Mouse (Mus musculus): ENCODE measurements around the gene Stbd1. TPM values are rescaled to one million over a fixed set of nuclear protein-coding genes. Genes with fewer than 3 reads are reported as not detected.
A peak's percentile ranks its signal among the peaks of the same experiment; 100 is the strongest.

Gene Stbd1
- 7.6 TPM in 2 replicates for polyA plus RNA-seq (2014; fragmentation: Nextera tagmentation; extraction: Ambion mirVana)

DNA sequence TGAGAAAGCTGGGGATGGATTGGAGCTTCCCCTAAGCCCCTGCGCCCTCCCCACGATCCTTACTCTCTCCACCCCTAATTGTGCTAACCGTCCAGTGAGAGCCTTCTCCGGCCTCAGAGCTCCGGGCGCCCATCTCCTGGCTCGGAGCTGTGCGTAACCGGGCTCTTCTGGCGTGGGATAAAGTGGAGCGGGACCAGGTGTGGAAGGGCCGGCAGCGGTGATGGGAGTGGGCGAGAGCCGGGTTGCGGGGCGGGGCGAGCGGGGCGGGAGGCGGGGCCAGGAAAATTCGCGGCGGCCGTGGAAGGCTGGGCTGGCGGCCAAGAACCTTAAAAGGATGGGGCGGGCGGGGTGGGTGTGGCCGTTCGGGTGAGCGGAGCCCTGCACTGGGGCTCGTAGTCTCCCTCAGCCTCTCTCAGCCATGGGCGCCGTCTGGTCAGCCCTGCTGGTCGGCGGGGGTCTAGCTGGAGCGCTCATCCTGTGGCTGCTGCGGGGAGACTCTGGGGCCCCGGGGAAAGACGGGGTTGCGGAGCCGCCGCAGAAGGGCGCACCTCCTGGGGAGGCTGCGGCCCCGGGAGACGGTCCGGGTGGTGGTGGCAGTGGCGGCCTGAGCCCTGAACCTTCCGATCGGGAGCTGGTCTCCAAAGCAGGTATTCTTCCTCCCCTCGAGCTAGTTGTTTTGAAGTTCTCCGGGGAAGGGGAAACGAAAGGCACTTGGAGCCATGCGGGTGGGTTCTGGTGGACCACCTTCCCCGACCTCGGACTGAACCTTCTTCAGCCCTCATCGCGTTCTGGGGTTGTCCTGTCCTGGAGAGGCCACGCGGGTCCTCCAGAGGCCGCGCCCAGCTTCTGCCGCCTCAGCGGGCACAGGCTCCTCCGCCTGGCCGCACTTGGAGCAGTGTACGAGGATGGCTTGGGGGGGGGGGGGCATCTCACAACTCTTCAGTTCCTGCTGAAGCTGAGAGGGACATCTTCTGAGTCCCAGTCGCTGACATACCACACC lies at the start of gene Stbd1:
Gene Stbd1 (plus strand): TSS at position 351 of the 1,000 bp plus-strand sequence.
- peak; percentile 86 for DNase-seq (ENCODE audit: low spot score)
- Histone ChIP-seq H3K9ac (ENCODE audit: low read length) (peak within 1 kb of the TSS; percentile 63), H3K4me1 (ENCODE audit: control insufficient read depth, insufficient read depth, low read length) (no peaks in the 10 kb centered on the region), H3K9me3 (ENCODE audit: control insufficient read depth, low read length) (no peaks in the 10 kb centered on the region), H3K27ac (replicated peaks; ENCODE audit: low read depth, low read length) (no peak within 1 kb of the TSS), H3K36me3 (ENCODE audit: control insufficient read depth, insufficient read depth, low read length) (no peaks in the 10 kb centered on the region), H3K4me2 (ENCODE audit: low read depth, severe bottlenecking) (peak within 1 kb of the TSS; percentile 89), H3K27me3 (ENCODE audit: control insufficient read depth, insufficient read depth, low read length) (no peaks in the 10 kb centered on the region), H3K4me3 (ENCODE audit: low read depth, low read length) (peak within 1 kb of the TSS; percentile 64)
- ATAC-seq (ENCODE audit: insufficient number of reproducible peaks, low FRiP score, low TSS enrichment, low read depth) = peak; percentile 91
- WGBS = under 1% methylated on average over 63 of the region's 69 CpGs

DNA sequence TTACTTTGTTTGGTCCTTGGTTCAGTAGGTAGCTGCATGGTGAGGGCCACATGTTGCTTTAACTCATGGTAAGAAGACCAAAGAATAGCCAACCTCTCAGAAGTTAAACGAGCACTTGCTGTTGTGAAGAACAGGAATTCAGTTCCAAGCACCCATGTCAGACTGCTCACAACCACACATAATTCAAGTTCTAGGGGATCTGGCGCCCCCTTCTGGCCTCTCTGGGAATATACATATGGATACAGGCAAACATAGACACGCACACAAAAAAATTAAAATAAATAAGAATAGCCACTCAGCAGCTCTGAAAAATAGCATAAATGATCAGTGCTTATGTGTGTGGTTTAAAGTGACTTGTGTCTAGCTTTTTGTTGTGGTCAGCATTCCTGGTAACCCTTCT lies 48.9 kb upstream of the Stbd1 start:
- H3K9me3 ChIP-seq (ENCODE audit: control insufficient read depth, low read length) = no peaks in the 10 kb centered on the region
- WGBS = 72% methylated on average over 3 of the region's 3 CpGs
- no peaks in the 10 kb centered on the region for H3K27me3 ChIP-seq (ENCODE audit: control insufficient read depth, insufficient read depth, low read length)
- H3K4me3 ChIP-seq (ENCODE audit: low read depth, low read length) = no peak overlapping the region
- ATAC-seq (ENCODE audit: insufficient number of reproducible peaks, low FRiP score, low TSS enrichment, low read depth) (no peak), DNase-seq (ENCODE audit: low spot score) (no peak)
- H3K27ac ChIP-seq (replicated peaks; ENCODE audit: low read depth, low read length) = no peak overlapping the region
- no peak overlapping the region for H3K9ac ChIP-seq (ENCODE audit: low read length)
- H3K4me1 ChIP-seq (ENCODE audit: control insufficient read depth, insufficient read depth, low read length) = no peaks in the 10 kb centered on the region
- H3K36me3 ChIP-seq (ENCODE audit: control insufficient read depth, insufficient read depth, low read length) = no peaks in the 10 kb centered on the region
- no peak overlapping the region for H3K4me2 ChIP-seq (ENCODE audit: low read depth, severe bottlenecking)

DNA sequence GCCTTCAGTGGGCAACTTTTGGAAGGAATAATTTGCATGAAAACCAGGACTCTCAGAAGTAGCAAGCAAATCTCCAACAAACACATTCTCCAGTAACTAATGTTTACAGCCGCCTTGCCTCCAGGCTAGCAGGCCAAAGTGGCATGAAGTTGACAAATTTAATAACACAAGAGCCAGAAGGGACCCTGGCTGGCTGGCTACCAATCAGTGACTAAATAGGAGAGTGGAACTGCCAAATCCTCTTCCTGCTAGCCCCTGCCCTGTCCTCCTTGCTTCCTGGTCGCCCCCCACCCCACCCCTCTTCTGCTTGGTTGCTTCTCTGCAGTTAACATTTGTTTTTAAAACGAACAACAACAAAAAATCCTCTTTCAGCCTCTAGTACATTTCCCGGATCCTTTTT lies 48.4 kb upstream of the Stbd1 start:
- no peak overlapping the region for H3K4me2 ChIP-seq (ENCODE audit: low read depth, severe bottlenecking)
- H3K9ac ChIP-seq (ENCODE audit: low read length) = no peak overlapping the region
- H3K4me1 ChIP-seq (ENCODE audit: control insufficient read depth, insufficient read depth, low read length) = no peaks in the 10 kb centered on the region
- H3K27ac ChIP-seq (replicated peaks; ENCODE audit: low read depth, low read length) = no peak overlapping the region
- no peaks in the 10 kb centered on the region for H3K27me3 ChIP-seq (ENCODE audit: control insufficient read depth, insufficient read depth, low read length)
- no peaks in the 10 kb centered on the region for H3K36me3 ChIP-seq (ENCODE audit: control insufficient read depth, insufficient read depth, low read length)
- ATAC-seq (ENCODE audit: insufficient number of reproducible peaks, low FRiP score, low TSS enrichment, low read depth) (no peak), DNase-seq (ENCODE audit: low spot score) (no peak)
- H3K9me3 ChIP-seq (ENCODE audit: control insufficient read depth, low read length) = no peaks in the 10 kb centered on the region
- 85% methylated on average over 4 of the region's 4 CpGs for WGBS
- no peak overlapping the region for H3K4me3 ChIP-seq (ENCODE audit: low read depth, low read length)

- DNase-seq (ENCODE audit: low spot score) (no peak), ATAC-seq (ENCODE audit: insufficient number of reproducible peaks, low FRiP score, low TSS enrichment, low read depth) (no peak)
- H3K4me1 ChIP-seq (ENCODE audit: control insufficient read depth, insufficient read depth, low read length) = no peaks in the 10 kb centered on the region
- H3K9ac ChIP-seq (ENCODE audit: low read length) = no peak within 1 kb of the TSS
- H3K36me3 ChIP-seq (ENCODE audit: control insufficient read depth, insufficient read depth, low read length) = no peaks in the 10 kb centered on the region
- no peaks in the 10 kb centered on the region for H3K9me3 ChIP-seq (ENCODE audit: control insufficient read depth, low read length)
- no peak within 1 kb of the TSS for H3K4me2 ChIP-seq (ENCODE audit: low read depth, severe bottlenecking)
- no peak within 1 kb of the TSS for H3K27ac ChIP-seq (replicated peaks; ENCODE audit: low read depth, low read length)
- no peaks in the 10 kb centered on the region for H3K27me3 ChIP-seq (ENCODE audit: control insufficient read depth, insufficient read depth, low read length)
- WGBS = 76% methylated on average over 16 of the region's 16 CpGs
- no peak within 1 kb of the TSS for H3K4me3 ChIP-seq (ENCODE audit: low read depth, low read length)
Observed at GRCm38 (mm10) chr5:92554891-92555511, 47.8 kb upstream of the Stbd1 start, which contains the start of gene Fam47e. Gene Fam47e, plus strand, starts transcription at chr5:92555069.

DNA sequence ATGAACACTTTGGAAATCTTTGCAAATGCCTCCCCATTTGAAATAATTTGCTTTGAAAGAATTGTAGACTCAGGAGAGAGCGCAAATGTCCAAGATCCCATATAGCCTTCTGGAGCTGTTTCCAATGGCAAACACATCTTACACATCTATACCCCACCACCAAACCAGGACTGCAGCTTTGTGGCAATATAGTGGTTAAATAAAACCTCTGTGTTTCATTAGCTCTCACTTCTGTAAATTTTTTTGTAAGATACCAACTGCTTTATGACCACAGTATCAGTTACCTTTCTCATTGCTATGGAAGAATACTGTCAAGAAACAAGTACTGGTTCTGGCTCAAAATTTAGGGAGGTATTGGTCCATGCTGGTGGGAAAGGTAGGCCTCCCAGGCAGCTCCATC lies 46.9 kb upstream of the Stbd1 start:
- ATAC-seq (ENCODE audit: insufficient number of reproducible peaks, low FRiP score, low TSS enrichment, low read depth) = no peak
- Histone ChIP-seq H3K4me2 (ENCODE audit: low read depth, severe bottlenecking) (no peak overlapping the region), H3K9ac (ENCODE audit: low read length) (no peak overlapping the region), H3K36me3 (ENCODE audit: control insufficient read depth, insufficient read depth, low read length) (no peaks in the 10 kb centered on the region), H3K27me3 (ENCODE audit: control insufficient read depth, insufficient read depth, low read length) (no peaks in the 10 kb centered on the region), H3K4me3 (ENCODE audit: low read depth, low read length) (no peak overlapping the region), H3K27ac (replicated peaks; ENCODE audit: low read depth, low read length) (no peak overlapping the region), H3K4me1 (ENCODE audit: control insufficient read depth, insufficient read depth, low read length) (no peaks in the 10 kb centered on the region), H3K9me3 (ENCODE audit: control insufficient read depth, low read length) (no peaks in the 10 kb centered on the region)
- WGBS = 96% methylated on average over 1 of the region's 1 CpGs
- DNase-seq (ENCODE audit: low spot score) = no peak

GRCm38 (mm10) chr5:92557508-92557907 lies 45.3 kb upstream of the Stbd1 start:
- no peaks in the 10 kb centered on the region for H3K4me1 ChIP-seq (ENCODE audit: control insufficient read depth, insufficient read depth, low read length)
- H3K9ac ChIP-seq (ENCODE audit: low read length) = no peak overlapping the region
- WGBS = 94% methylated on average over 1 of the region's 1 CpGs
- no peak overlapping the region for H3K4me2 ChIP-seq (ENCODE audit: low read depth, severe bottlenecking)
- ATAC-seq (ENCODE audit: insufficient number of reproducible peaks, low FRiP score, low TSS enrichment, low read depth) (no peak), DNase-seq (ENCODE audit: low spot score) (no peak)
- no peaks in the 10 kb centered on the region for H3K9me3 ChIP-seq (ENCODE audit: control insufficient read depth, low read length)
- no peak overlapping the region for H3K27ac ChIP-seq (replicated peaks; ENCODE audit: low read depth, low read length)
- no peak overlapping the region for H3K4me3 ChIP-seq (ENCODE audit: low read depth, low read length)
- no peaks in the 10 kb centered on the region for H3K27me3 ChIP-seq (ENCODE audit: control insufficient read depth, insufficient read depth, low read length)
- no peaks in the 10 kb centered on the region for H3K36me3 ChIP-seq (ENCODE audit: control insufficient read depth, insufficient read depth, low read length)

- H3K9me3 ChIP-seq (ENCODE audit: control insufficient read depth, low read length) = no peaks in the 10 kb centered on the region
- no peak overlapping the region for H3K9ac ChIP-seq (ENCODE audit: low read length)
- H3K27me3 ChIP-seq (ENCODE audit: control insufficient read depth, insufficient read depth, low read length) = no peaks in the 10 kb centered on the region
- H3K36me3 ChIP-seq (ENCODE audit: control insufficient read depth, insufficient read depth, low read length) = no peaks in the 10 kb centered on the region
- H3K27ac ChIP-seq (replicated peaks; ENCODE audit: low read depth, low read length) = no peak overlapping the region
- no peak for ATAC-seq (ENCODE audit: insufficient number of reproducible peaks, low FRiP score, low TSS enrichment, low read depth)
- no peak for DNase-seq (ENCODE audit: low spot score)
- H3K4me3 ChIP-seq (ENCODE audit: low read depth, low read length) = no peak overlapping the region
- H3K4me1 ChIP-seq (ENCODE audit: control insufficient read depth, insufficient read depth, low read length) = 0 out of 2 replicates have a peak, but pooled peaks cover 5% of the 10 kb centered on the region
- no peak overlapping the region for H3K4me2 ChIP-seq (ENCODE audit: low read depth, severe bottlenecking)
- 81% methylated on average over 2 of the region's 2 CpGs for WGBS
Observed at GRCm38 (mm10) chr5:92560201-92560600, 42.6 kb upstream of the Stbd1 start.

DNA sequence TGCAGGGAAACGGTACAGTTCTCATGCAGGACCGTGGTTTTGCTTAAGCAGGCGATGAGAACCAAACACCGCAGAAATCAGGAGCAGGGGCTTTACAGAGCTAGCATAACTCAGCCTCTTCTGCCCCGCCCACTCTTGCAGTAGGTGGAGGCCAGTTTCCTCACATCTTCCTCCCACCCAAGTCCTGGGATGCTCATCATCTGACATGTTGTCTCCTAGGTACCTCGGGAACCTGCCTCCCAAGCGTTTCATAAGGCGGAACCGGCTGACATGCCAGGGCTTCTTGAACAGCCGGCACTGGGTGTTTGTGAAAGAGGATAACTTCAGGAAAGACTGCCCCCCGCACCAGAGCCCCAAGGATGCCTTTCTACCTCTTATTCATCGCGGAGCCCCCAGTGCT lies 40.8 kb upstream of the Stbd1 start:
- Histone ChIP-seq H3K4me1 (ENCODE audit: control insufficient read depth, insufficient read depth, low read length) (0 out of 2 replicates have a peak, but pooled peaks cover 5% of the 10 kb centered on the region), H3K27me3 (ENCODE audit: control insufficient read depth, insufficient read depth, low read length) (no peaks in the 10 kb centered on the region), H3K4me2 (ENCODE audit: low read depth, severe bottlenecking) (no peak overlapping the region), H3K4me3 (ENCODE audit: low read depth, low read length) (no peak overlapping the region), H3K9me3 (ENCODE audit: control insufficient read depth, low read length) (no peaks in the 10 kb centered on the region), H3K27ac (replicated peaks; ENCODE audit: low read depth, low read length) (no peak overlapping the region), H3K9ac (ENCODE audit: low read length) (no peak overlapping the region), H3K36me3 (ENCODE audit: control insufficient read depth, insufficient read depth, low read length) (no peaks in the 10 kb centered on the region)
- ATAC-seq (ENCODE audit: insufficient number of reproducible peaks, low FRiP score, low TSS enrichment, low read depth) (no peak), DNase-seq (ENCODE audit: low spot score) (no peak)
- WGBS = 84% methylated on average over 13 of the region's 13 CpGs
